Mouse (Mus musculus): ENCODE data around the gene Icmt. TPM values are rescaled to one million over a fixed set of nuclear protein-coding genes. Genes with fewer than 3 reads are reported as not detected.

The Icmt gene
- total RNA-seq, 2 experiments from 2014 or later: 19.8 to 19.9 TPM

GRCm38 (mm10) chr4:152337772-152338171, 40.7 kb downstream of the Icmt start:
- DNase-seq (ENCODE audit: low spot score): no peak

- DNase-seq (ENCODE audit: low spot score): no peak
Observed at GRCm38 (mm10) chr4:152338419-152339292, 41.6 kb downstream of the Icmt start, which contains the start of gene Chd5. Chd5 (plus strand) TSS chr4:152338651.

GRCm38 (mm10) chr4:152339293-152339790, 42.3 kb downstream of the Icmt start:
- no peak for DNase-seq (ENCODE audit: low spot score)

GRCm38 (mm10) chr4:152340584-152341284, 43.7 kb downstream of the Icmt start:
- DNase-seq (ENCODE audit: low spot score): no peak

GRCm38 (mm10) chr4:152343296-152343695, 46.3 kb downstream of the Icmt start:
- peak; percentile 29 for DNase-seq (ENCODE audit: low spot score)

- DNase-seq (ENCODE audit: low spot score): no peak
Observed at GRCm38 (mm10) chr4:152344651-152345050, 47.6 kb downstream of the Icmt start.

- DNase-seq (ENCODE audit: low spot score): peak; percentile 61
Observed at GRCm38 (mm10) chr4:152345120-152345889, 48.3 kb downstream of the Icmt start.

GRCm38 (mm10) chr4:152349837-152350381, 52.9 kb downstream of the Icmt start:
- DNase-seq (ENCODE audit: low spot score): no peak

GRCm38 (mm10) chr4:152350722-152351421, 53.8 kb downstream of the Icmt start:
- no peak for DNase-seq (ENCODE audit: low spot score)

- DNase-seq (ENCODE audit: low spot score): no peak
Observed at GRCm38 (mm10) chr4:152351422-152352305, 54.6 kb downstream of the Icmt start.

- DNase-seq (ENCODE audit: low spot score): no peak
Observed at GRCm38 (mm10) chr4:152353886-152354637, 57.0 kb downstream of the Icmt start.

- no peak for DNase-seq (ENCODE audit: low spot score)
Observed at GRCm38 (mm10) chr4:152355672-152356071, 58.6 kb downstream of the Icmt start.

Other genes starting within 250 kb of the Icmt start
- 1 to 10 TPM; 5.0 to 6.5 TPM for gene Plekhg5, start 224.7 kb upstream of the Icmt start, total RNA-seq (2021)
- 1 to 10 TPM; 1.0 to 1.8 TPM for gene Tnfrsf25, start 181.3 kb upstream of the Icmt start, total RNA-seq (2021)
- under 1 TPM; 0.36 to 0.59 TPM for gene Espn, start 144.9 kb upstream of the Icmt start, total RNA-seq (2021)
- gene Hes2, start 138.4 kb upstream of the Icmt start, total RNA-seq (2021): not detected
- gene Acot7, start 119.1 kb upstream of the Icmt start, total RNA-seq (2021): 10 to 100 TPM; 16.2 to 18.8 TPM
- 1 to 10 TPM; 3.4 to 4.5 TPM for gene Gpr153, start 23.0 kb upstream of the Icmt start, total RNA-seq (2021)
- not detected for gene Hes3, start 5.6 kb upstream of the Icmt start, total RNA-seq (2021)
- gene Rnf207, start 21.8 kb downstream of the Icmt start, total RNA-seq (2021): not detected
- 100 to 1,000 TPM; 249 to 251 TPM for gene Rpl22, start 28.5 kb downstream of the Icmt start, total RNA-seq (2021)
- under 1 TPM in 1 of 2 experiments, not detected in 1; 0.12 TPM for gene Chd5, start 41.4 kb downstream of the Icmt start, total RNA-seq (2021)
- gene Nphp4, start 179.5 kb downstream of the Icmt start, total RNA-seq (2021): 1 to 10 TPM in 1 of 2 experiments, under 1 TPM in 1; 0.85 to 1.1 TPM
- gene Kcnab2, start 180.6 kb downstream of the Icmt start, total RNA-seq (2021): 1 to 10 TPM in 1 of 2 experiments, under 1 TPM in 1; 0.95 to 1.2 TPM

Data from gastrocnemius, adult 18-20 months (tissue).